Mouse (Mus musculus) WW6 (cell line): ENCODE measurements around the gene Olfr492.

Experiments used
- DNase-seq: peaks from one replicate; pipeline ENCODE4 v3.0.0-alpha.2; 2013; ENCODE audit warnings: low read depth, low spot score

The Olfr492 gene

DNA sequence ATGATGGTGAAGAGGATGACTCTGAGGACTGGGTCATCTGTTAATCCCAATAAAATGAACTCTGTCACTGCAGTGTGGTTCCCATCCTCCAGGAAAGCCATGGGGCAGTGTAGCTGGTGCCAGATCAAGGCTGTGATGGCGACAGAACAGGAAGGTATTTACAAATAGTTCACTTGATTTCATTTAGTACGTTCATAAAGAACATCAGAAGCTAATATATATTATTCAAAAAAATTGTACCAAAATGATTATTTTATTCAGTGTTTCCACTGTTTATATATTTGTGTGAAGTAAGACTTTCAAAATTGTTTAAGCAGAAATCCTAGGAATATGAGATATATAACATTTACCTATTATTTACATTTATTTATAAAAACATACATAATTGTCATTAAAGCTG, at the start of gene Olfr492:
Gene Olfr492, minus strand, starts transcription at position 101 of the 400 bp plus-strand sequence.
- no peak for DNase-seq

DNA sequence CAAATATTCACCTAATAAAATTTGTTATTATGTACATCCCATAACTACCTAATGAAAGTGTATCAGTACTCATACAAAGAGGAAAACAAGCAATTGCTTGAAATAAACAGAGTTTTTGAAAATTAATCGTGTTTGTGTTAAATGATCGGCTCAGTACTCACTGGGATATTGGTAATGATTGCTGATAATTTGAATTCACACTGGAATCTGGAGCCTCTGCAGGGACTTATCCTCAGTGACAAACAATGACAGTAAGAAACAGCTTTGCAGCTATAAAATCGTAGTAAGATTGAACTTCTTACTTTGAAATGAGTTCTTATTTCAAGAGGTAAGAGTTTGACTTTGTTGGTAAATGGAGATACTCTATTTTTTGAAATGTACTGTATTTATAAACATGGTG, 41.6 kb upstream of the Olfr492 start, which contains the start of gene Olfr494:
Gene Olfr494, plus strand, starts transcription at position 301 of the 400 bp plus-strand sequence.
- DNase-seq, result no peak

DNA sequence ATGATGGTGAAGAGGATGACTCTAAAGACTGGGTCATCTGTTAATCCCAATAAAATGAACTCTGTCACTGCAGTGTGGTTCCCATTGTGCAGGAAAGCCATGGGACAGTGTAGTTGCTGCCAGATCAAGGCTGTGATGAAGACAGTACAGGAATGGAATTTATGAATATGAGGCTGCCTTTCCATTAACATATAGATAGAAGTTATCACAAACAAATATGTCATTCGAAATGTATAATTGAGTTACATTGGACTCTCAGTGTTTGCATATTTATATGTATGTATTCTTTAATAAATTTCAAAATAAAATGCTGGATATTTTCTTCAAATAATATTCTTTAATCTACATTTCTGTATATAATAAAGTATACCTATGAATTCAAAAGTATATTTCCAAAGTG, 23.4 kb upstream of the Olfr492 start, which contains the start of gene Olfr493:
Gene Olfr493, minus strand, starts transcription at position 101 of the 400 bp plus-strand sequence.
- DNase-seq, result no peak

DNA sequence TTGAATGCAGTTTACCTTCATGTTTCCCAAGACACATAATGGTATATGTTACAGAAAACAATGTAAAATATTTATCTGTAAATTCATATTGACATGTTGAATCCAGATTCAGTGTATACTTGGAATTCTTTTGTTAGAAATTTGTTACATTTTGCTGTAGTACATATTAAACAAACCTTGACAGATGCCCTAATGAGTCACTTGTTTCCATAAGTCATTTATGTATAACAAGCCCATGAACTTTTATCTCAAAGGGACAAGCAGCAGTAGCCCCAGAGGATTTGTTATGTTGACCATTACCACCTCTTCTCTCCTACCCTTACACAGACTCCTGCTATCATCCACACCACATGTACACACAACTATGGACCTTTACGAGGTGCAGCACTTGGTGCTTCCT, 10.3 kb downstream of the Olfr492 start, which contains the start of gene Olfr491:
Gene Olfr491, plus strand, starts transcription at position 301 of the 400 bp plus-strand sequence.
- no peak for DNase-seq

DNA sequence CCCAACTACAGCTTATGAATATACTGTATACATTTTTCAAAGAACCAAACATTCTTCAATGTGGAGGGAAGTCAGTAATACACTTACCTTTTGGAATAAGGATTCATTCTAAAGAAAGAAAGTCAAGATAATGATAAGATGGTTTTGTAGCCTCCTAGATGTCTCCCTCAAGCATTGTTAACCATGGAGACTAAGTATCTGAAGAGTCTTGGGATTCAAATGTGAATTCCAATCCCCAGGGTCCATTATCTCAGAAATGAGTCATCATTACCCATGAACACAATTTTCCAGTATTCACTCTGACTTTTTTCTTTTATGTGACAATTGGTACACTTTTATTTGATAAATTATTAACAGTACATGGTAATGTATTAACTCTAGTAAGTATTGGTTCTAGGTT, 34.6 kb downstream of the Olfr492 start, which contains the start of gene Olfr490:
Gene Olfr490, minus strand, starts transcription at position 101 of the 400 bp plus-strand sequence.
- no peak for DNase-seq
